ENCODE assay signal across 8 mouse cellular contexts in genomic region chr12:110417023-110417986, GRCm38 (mm10). TPM values are rescaled to one million over a fixed set of nuclear protein-coding genes. Genes with fewer than 3 reads are reported as not detected.
DNase-seq lines count a peak whose midpoint lies in the region; ATAC-seq and TF ChIP-seq lines count a peak whose summit lies in the region.

No protein-coding gene starts in this region.

- no peak for DNase-seq in frontal cortex, postnatal 36 days (ENCODE audit: low spot score in 2 of 2)
- peak; percentile 27 for DNase-seq in liver, postnatal 0 days
- no peak for DNase-seq in right cerebral cortex, postnatal 4 days
- no peak for DNase-seq in left cerebral cortex, adult 18-20 months (ENCODE audit: low spot score in 2 of 2)

- peaks cover 6% of the 10 kb centered on the region; the same call in 1 of the 2 replicates for H3K27me3 ChIP-seq in embryonic facial prominence, embryonic 13.5 days
- no peaks in the 10 kb centered on the region for H3K27me3 ChIP-seq in hindbrain, embryonic 15.5 days
- no peaks in the 10 kb centered on the region for H3K27me3 ChIP-seq in liver, postnatal 0 days (ENCODE audit: insufficient read depth, low read length)

- H3K4me3 ChIP-seq in embryonic facial prominence, embryonic 13.5 days: no peak overlapping the region; the same call in 1 of the 2 replicates
- H3K4me3 ChIP-seq in hindbrain, embryonic 15.5 days: no peak overlapping the region
- no peak overlapping the region for H3K4me3 ChIP-seq in liver, postnatal 0 days (ENCODE audit: low read depth, low read length)

- no peaks in the 10 kb centered on the region for H3K4me1 ChIP-seq in embryonic facial prominence, embryonic 13.5 days
- no peaks in the 10 kb centered on the region; the same call in 1 of the 2 replicates for H3K4me1 ChIP-seq in hindbrain, embryonic 15.5 days (replicated peaks)
- no peaks in the 10 kb centered on the region for H3K4me1 ChIP-seq in liver, postnatal 0 days (ENCODE audit: insufficient read depth)

- no peaks in the 10 kb centered on the region for H3K36me3 ChIP-seq in embryonic facial prominence, embryonic 13.5 days
- no peaks in the 10 kb centered on the region for H3K36me3 ChIP-seq in hindbrain, embryonic 15.5 days
- H3K36me3 ChIP-seq in liver, postnatal 0 days (replicated peaks; ENCODE audit: insufficient read depth, low read length): no peaks in the 10 kb centered on the region

- H3K9ac ChIP-seq in embryonic facial prominence, embryonic 13.5 days: no peak overlapping the region; the same call in 1 of the 2 replicates
- H3K9ac ChIP-seq in hindbrain, embryonic 15.5 days: no peak overlapping the region
- H3K9ac ChIP-seq in liver, postnatal 0 days (replicated peaks): no peak overlapping the region

- TF ChIP-seq EP300 in liver, postnatal 0 days (IDR thresholded peaks at IDR 0.05; ENCODE audit: low read depth): no peak

- H3K9me3 ChIP-seq in embryonic facial prominence, embryonic 13.5 days: no peaks in the 10 kb centered on the region
- no peaks in the 10 kb centered on the region for H3K9me3 ChIP-seq in hindbrain, embryonic 15.5 days
- no peaks in the 10 kb centered on the region for H3K9me3 ChIP-seq in liver, postnatal 0 days (ENCODE audit: low read length)

- peak overlapping the region; percentile 37 for H3K4me2 ChIP-seq in embryonic facial prominence, embryonic 13.5 days
- H3K4me2 ChIP-seq in hindbrain, embryonic 15.5 days: peak overlapping the region; percentile 19
- peak overlapping the region; percentile 45 for H3K4me2 ChIP-seq in liver, postnatal 0 days (ENCODE audit: low read depth, low read length)

- no peak overlapping the region for H3K27ac ChIP-seq in embryonic facial prominence, embryonic 13.5 days
- H3K27ac ChIP-seq in hindbrain, embryonic 15.5 days (replicated peaks): no peak overlapping the region
- no peak overlapping the region for H3K27ac ChIP-seq in liver, postnatal 0 days (ENCODE audit: low read depth)

- 50% methylated on average over 28 of the region's 28 CpGs for WGBS in embryonic facial prominence, embryonic 13.5 days
- WGBS in hindbrain, embryonic 15.5 days: 52% methylated on average over 28 of the region's 28 CpGs
- WGBS in liver, postnatal 0 days (ENCODE audit: insufficient replicate concordance): 44% methylated on average over 28 of the region's 28 CpGs

- peak; percentile 72; the same call in 1 of the 2 replicates for ATAC-seq in frontal cortex, adult (ENCODE audit: low TSS enrichment)
- ATAC-seq in embryonic facial prominence, embryonic 13.5 days (ENCODE audit: insufficient number of reproducible peaks, insufficient read depth, low FRiP score, low TSS enrichment, low read depth): 0 out of 2 replicates have a peak, but pooled peaks have one; percentile 3
- ATAC-seq in hindbrain, embryonic 15.5 days (ENCODE audit: low FRiP score, low read depth): peak; percentile 49; the same call in 1 of the 2 replicates
- no peak for ATAC-seq in liver, postnatal 0 days
- ATAC-seq in neutrophil, adult 5-6 weeks (ENCODE audit: extremely low read depth, insufficient number of reproducible peaks, low FRiP score, poor library complexity, severe bottlenecking): peak; percentile 25; the same call in 1 of the 2 replicates

- no peak for TF ChIP-seq CTCF in liver, postnatal 0 days (IDR thresholded peaks at IDR 0.05; ENCODE audit: low read depth)

RNA-seq across cellular contexts. Expression of gene Ppp2r5c, which starts 29.6 kb away (rescaled TPM):
- polyA plus RNA-seq in embryonic facial prominence, embryonic 13.5 days (2015; fragmentation: Nextera tagmentation; extraction: Ambion mirVana): 151 TPM in 2 replicates
- 143 and 151 TPM in 2 replicates for polyA plus RNA-seq in hindbrain, embryonic 15.5 days (2015; fragmentation: Nextera tagmentation; extraction: Ambion mirVana)
- 53.3 and 55.5 TPM in 2 replicates for polyA plus RNA-seq in liver, postnatal 0 days (2015; fragmentation: Nextera tagmentation; extraction: Ambion mirVana)
- 223 and 243 TPM in 2 replicates for total RNA-seq in neutrophil, adult 5-6 weeks (2017)
- 100 to 1,000 TPM; 263 to 284 TPM for total RNA-seq in left cerebral cortex, adult 18-20 months (2021)
